Mouse (Mus musculus) common myeloid progenitor, adult 5-6 weeks (primary cell): ENCODE measurements around the gene Trim47. TPM values are rescaled to one million over a fixed set of nuclear protein-coding genes. Genes with fewer than 3 reads are reported as not detected.

ENCODE experiments used
- ATAC-seq: replicated peaks from 2 replicates; pipeline ENCODE4 v1.8.0; 2016; ENCODE audit warnings: low read depth, mild to moderate bottlenecking, moderate TSS enrichment, inconsistent platforms; ENCODE audit not compliant: poor library complexity, severe bottlenecking
- total RNA-seq: library from RNA; stranded (forward); fragments of 200-1000, 187-1606 nt; gene quantifications from 2 replicates; pipeline ENCODE4 v1.2.3, GENCODE M21; 2017

The Trim47 gene
- 5.8 and 11.3 TPM in 2 replicates for total RNA-seq

DNA sequence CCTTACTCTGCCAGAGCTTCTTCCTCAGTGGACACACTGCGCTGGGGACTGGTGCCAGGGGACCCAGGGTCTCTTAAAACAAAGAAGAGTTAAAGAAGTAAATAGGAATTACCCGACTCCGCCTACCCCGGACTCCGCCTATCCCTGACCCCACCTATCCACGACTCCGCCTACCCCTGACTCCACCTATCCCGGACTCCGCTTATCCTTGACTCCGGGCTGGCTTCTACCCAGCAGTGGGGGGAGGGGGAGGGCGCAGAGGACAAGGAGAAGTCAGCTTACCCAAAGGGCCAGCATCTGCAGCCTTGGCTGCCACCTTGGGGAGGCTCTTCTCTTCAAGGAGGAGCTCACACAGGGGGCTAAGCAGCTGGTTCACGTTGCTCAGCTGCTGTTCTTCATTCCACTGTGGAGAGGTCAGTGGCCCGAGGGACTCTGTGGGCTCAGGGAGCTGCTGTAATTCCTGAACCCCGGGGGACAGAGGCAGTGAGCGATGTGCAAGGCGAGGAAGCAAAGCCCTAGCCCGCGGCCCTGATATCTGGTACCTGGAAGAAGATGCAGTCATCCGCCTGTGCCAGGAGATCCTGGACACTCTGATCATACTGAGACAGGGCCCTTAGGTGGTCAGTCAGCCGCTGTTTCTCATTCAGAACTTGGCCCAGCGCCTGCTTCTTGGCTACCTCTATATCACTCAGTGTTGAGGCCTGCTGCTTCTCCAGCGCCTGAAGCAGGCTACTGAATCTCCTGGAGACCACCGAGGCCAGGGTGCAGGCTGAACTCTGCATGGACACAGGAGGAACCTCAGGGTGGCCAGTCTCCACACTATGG, at the start of gene Trim47:
Gene Trim47, minus strand, starts transcription at position 55 of the 825 bp plus-strand sequence.
- no peak for ATAC-seq

DNA sequence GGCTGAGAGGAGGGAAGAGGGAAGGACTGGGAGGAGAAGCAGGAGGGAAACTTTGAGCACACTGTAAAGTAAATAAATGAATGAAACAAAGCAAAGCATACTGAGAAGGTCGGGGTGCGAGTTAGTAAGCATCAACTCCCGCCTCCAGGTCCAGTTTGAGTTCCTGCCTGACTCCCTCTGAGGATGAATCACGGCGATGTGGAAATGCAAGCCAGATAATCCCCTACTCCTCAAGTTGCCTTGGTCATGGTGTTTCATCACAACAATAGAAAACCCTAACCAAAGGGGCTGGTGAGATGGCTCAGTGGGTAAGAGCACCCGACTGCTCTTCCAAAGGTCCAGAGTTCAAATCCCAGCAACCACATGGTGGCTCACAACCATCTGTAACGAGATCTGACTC, 49.0 kb upstream of the Trim47 start:
- no peak for ATAC-seq

DNA sequence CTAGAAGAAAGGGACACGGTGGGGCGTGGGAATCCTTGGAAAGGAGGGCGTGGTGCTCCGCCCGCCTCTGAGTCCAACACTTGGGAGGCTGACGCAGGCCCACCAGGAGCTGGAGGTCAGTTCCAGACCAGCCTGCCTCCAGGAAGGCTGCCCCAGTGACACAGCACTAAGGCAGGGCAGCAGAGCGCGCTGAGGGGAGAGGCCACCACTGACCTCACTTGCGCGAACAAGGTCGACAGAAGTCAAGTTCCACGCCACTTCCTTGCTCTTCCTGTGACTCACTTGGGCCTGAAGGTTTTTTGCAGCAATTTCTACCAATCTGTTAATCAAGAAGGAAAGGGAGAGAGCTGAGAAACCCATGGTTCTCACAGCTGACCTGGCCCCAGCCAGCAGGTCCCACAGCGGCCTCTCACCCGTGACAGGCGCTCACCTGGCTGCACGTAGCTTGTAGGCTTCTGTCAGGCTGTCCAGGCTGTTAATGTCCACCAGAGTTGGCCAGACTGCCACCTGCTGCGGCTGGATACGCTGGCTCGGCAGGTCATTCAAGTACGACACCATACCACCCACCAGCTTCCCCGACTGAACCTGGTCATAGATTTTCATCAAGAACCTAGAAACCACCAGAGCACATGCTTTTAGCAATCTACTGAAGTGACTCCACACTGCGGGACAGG, 47.9 kb upstream of the Trim47 start:
- ATAC-seq: no peak

DNA sequence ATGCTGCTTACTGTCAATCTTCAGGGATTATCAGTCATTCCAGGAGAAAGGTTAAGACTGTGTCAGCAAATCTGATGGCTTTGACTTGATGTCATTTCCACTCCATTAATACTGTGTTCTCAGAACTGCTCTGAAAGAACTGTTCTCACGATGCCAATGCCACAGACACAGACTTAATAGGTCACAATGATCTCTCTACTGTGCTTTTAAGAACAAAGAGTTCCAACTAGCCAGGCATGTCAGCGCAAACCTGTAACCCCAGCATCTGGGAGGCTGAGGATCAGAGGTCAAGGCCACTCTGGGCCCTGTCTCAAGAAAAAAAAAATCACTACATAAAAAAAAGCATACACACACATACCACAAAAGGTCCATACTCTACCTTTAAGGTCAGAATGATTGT, 44.9 kb upstream of the Trim47 start:
- no peak for ATAC-seq

DNA sequence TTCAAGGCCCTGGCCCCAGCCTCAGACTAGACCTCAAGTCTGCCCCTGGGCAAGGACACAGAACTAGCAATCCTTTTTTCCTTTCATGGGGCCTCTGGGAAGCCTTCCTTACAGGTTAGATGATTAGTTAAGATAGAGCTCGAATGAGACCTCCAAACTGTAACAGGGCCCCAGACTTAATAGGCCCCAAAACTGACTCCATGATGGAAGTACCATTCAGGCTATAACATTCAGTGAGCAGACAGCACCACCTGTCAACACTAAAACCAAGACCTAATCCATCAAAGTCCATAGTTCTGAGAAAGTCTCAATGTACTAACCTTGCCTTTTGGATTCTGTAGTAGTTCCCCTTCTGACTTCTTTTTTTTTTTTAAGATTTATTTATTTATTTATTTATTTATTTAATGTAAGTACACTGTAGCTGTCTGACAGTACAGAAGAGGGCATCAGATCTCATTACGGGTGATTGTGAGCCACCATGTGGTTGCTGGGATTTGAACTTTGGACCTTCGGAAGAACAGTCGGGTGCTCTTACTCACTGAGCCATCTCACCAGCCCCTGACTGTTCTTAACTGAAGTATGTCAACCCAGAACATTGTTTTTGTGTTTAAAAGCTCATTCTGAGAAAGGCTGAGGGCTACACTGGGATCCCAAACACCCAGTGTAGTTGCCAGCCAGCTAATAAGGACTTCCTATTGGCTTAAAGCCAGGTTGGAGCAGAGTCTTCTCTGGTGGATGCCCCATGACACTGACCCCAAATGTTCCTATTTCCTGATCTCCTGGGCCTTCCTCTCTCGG, 43.2 kb upstream of the Trim47 start:
- ATAC-seq: no peak

DNA sequence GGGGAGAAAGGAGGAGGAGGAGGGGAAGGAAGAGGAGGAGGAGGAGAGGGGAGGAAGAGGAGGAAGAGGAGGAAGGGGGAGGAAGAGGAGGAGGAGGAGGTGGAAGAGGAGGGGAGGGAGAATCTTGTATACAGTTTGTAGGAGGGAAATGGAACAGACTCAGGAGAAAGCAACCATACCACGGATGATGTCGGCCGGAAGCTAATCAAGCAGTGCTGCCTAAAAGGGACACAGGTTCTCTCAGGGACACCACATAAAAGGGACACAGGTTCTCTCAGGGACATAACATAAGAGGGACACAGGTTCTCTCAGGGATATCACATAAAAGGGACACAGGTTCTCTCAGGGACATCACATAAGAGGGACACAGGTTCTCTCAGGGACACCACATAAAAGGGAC, 42.2 kb upstream of the Trim47 start:
- ATAC-seq: no peak

DNA sequence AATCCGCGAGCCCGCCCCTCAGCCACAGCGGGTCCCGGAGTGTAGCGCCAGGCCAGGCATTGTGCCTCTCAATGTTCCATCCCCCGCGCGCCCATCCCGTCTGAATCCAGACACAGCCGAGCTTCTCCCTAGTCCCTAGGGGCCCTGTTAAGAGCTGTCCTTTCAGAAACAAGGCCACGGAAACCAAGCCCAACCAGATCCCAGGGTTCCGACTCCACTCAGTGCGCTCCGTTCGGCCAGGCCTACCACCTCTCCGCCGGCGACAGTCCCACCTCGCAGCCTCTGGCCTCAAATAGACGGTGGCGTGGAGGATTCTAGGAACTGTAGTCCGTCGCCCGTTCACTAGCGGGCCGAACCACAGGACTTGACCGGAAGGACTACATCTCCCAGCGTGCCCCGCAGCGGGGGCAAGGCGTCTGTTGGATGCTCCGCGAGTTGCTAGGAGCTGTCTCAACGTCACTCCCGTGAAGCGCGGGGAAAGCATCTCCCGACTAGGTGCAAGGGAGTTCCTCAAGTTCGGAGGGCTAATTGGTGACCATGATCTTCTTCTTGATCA, 41.0 kb upstream of the Trim47 start, which contains the start of gene Fbf1:
Gene Fbf1, minus strand, starts transcription at position 283 of the 556 bp plus-strand sequence.
- peak; percentile 99 for ATAC-seq

DNA sequence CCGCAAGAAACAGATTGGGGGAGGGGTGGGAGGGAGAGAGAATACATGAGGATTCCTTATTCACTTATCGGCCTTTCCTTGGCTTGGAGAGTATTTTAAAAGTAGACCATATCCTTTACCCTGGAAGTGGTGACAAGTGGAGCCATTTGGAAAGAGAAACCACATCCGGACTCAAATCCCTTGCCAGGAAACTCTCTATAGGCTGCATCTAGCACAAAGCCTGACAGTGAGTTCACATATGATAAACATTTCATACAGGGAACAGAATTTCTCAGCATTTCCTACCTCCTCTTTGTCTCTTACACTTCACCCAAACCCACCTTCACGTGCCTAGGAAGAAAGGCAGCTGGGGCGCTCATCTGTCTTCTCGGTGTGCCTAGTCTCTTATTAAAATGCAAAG, 40.2 kb upstream of the Trim47 start:
- peak; percentile 27; the same call in 1 of the 2 replicates for ATAC-seq

DNA sequence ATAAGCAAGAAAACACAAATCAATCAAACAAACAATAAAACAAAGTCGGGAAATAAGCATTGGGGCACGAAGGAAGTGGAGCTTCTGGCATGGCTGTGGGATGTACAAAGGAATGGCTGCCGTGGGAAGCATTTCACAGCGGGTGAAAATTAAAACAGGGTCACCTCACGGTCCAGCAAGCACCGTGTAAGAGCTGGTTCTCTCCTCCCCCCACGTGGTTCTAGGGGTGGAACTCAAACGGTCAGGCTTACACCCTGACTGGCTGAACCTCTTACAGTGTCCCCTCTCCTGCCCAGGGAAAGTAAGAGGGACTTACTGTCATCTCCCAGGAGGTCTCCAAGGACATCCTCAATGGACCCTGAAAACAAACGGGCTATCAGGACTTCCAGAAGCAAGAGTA, 36.0 kb upstream of the Trim47 start:
- ATAC-seq: no peak

DNA sequence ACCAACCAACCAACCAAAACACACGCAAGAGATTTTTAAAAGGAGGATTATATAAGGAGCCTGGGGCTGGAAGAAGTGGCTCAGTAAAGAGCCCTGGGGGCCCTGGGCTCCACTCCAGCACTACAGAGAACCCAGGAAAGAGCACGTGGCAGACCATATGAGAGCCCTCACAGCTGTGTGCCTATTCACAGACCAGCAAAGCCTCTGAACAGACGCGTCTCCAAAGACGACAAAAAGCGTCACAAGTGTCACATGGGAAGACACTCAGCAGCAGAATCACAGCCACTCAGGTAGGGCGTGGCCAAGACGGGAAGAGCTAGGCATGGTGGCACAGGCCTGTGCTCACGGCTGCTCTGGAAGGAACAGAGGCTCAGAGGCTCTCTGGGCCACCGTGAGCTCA, 35.1 kb upstream of the Trim47 start:
- no peak for ATAC-seq

DNA sequence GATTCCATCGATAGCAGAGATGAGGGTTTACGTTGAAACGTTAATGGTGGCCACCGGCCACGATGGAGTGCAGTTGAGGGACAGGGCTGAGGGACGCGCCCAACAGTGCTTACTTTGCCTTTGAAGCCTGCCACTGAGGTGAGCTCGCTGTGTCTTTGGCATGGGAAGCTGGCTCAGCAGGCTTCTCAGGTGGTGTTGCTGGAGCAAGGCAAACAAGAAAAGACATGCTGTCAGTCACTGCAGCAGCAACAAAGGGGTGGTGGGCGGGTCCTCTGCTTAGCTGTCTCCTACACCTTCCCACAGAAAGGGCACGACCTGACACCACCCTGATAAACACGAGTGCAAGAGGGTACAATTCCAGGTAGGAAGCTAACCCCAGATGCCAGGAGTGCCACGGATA, 34.3 kb upstream of the Trim47 start:
- ATAC-seq: no peak

DNA sequence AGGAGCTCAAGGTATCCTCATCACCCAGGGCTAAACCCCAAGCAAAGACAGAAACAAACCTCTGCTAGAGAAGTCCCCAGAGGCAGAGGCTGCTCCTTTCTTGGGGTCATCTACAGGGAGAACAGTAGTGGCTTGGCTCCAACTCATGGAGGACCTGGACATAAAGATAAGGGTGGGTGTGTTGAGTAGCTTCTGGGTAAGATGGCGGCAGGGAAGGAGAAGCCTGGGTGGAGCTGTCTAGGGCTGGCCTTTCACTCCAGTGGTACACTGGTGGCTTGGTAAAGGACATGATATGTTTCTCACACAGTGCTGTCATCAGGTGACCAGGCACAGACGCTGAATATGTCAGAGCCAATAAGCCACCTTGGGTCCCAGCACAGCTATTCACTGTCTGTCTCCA, 23.9 kb upstream of the Trim47 start:
- no peak for ATAC-seq

DNA sequence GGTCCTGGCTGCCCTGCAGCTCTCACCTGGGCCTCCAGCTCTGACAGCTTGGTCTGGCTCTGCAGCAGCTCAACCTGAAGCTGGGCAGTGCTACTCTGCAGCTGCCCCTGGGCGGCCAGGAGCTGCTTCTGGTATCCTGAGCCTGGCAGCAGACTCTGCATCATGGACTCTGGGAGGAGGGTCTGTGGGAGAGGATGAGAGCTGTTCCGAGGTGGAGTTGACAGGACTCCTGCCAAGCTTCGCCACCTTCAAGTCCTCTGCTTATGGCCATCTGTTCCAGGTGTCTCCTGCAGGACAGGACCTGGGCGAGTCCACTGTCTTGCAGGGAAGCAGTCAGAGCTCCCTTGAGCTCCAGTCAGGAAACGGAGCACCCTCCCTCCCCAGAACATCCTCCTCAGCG, 22.3 kb upstream of the Trim47 start:
- no peak for ATAC-seq

DNA sequence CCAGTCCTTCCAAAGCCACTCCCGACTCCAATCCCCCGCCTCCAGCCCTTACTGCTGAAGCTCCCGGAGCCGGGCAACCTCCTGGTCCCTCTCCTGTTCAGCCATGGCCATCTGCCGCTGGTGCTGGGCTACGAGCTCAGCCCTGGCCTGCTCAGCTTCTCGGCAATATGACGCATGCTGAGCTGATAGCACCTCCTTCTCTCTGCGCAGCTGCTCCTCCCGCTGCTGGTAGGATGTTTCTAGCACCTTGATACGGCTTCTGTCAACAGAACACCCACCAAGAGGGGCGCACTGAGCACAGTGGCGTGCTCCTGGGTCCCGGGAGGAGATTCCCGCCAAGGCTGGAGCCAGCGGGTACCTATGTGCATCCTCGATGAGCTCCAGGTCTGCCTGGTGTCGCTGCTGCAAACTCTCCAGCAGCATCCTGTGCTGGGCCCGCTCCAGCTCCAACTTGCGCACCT, 21.8 kb upstream of the Trim47 start:
- ATAC-seq: no peak

DNA sequence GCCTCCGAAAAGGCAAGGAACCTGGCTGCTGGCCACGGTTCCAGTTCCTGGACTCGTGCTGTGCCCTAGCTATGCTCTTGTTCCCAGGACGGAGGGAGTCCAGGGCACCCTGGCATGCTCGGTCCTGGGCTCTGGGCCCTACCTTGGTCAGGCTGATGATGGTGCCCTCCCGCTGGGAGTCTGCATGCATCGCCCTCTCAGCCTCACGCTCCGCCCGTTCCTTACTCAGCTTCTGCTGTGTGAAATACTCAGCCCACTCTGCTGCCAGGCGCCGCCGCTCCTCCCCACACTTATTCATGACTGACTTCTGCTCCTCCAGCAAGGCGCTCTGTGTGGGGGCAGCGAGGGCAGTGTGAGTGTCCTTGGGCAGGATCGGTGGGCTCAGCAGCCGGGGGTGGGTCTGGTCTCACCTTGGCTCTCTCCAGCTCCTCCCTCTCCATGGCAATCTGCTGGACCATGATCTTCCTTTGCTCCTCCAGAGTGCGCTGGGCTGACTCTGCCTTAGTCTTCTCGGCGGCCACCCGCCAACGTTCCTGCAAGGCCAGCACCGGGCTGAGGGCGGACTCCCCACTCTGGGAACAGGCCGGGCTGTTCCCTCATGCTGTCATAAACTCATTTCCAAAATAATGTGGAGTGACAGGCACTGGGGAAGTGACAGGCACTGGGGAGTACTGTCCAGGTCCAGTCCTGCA, 19.4 kb upstream of the Trim47 start:
- no peak for ATAC-seq

DNA sequence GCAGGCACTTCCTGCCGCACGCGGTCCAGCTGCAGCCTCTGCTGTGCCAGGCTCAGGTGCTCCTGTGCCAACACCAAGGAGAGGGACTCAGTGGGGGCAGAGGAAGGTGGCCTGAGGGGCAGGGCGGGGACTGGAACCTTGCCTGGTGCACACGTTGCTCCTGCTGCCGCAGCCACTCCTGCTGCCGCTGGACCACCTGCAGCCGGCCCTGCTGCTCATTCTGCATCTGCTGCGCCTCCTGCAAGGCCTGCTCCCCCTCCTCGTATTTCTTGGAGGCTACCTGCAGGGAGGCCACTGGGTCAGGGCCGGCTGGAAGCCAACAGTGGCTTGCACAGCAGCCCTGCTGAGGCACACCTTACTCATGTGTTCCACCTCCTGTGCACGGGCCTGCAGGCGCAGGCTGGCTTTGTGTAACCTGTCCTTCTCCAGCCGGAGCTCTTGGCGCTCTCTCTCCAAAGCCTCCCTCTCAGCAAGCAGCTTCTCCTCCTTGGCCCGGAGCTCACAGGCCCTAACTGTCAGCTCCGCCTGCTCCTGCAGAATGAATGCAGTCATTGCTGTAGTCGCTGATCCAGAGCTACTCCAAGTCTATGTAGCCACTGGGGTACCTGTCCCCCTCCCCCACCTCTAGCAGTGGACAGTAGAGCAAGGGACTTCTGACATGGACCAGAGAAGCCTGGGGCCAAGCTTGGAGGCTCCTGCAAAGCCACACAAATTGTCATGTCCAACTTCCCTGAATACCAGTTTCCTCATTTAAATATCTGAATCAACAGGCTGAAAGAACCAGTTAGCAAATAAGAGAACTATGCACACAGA, 18.7 kb upstream of the Trim47 start:
- ATAC-seq: no peak

DNA sequence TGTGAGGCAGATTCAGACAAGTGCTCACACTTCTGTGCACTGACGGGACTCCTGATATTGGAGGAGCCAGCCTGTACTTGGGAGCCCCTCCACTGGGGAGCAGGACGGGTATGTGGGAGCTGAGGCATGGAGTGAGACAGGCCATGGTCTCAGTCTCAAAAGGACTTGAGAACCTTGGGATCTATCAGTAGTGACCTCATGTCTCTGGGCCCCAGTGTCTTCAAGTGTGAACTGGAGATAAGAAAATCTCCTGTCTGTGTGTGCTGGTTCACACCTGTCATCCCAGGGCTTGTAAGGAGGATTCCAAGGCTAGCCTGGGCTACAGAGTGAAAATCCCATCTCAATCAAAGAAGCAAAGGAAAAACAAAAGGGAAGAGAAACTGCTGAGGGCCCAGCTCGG, 16.5 kb upstream of the Trim47 start:
- no peak for ATAC-seq

DNA sequence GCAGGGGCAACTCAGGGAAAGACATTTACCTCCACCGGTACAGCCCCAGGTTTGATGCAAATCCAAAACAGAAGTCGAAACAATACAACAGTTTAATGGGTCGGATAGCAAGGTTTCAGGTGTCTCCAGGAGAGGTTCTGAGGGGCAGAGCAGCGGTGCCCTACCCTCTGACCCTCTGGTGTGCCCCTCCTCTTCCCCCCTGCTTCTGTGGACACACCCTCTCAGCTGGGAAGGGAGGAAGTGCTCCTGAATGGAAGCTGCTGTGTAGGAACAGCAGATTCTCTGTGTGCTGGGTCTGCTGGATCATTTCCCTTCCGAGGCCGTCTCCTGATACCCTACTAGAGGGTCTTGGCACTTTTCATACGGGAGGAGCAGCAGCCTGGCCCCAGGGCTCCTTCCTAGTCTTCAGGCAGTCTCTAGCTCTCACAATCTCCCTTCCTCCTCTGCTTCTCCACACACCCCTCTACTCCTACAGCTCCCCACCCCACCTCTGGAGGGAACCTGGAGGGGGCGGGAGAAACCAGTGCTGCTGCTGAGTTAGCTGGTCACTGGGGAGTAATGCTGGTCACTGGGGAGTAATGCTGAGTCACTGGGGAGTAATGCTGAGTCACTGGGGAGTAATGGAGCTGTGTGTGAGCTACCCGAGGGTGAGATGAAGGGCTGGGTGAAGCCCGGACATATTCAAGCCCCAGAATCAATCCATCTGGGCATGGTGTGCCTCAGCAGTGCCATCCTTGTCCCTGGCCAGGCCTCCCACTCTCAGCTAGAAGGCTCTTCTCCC, 15.4 kb upstream of the Trim47 start:
- ATAC-seq: no peak
